Mouse (Mus musculus): ENCODE measurements around the gene Col15a1.

- TF ChIP-seq POLR2A (IDR thresholded peaks at IDR 0.05; ENCODE audit: control insufficient read depth, extremely low read depth, insufficient read depth, low read length, poor library complexity) (no peak), CTCF (IDR thresholded peaks at IDR 0.05; ENCODE audit: borderline replicate concordance, control insufficient read depth, extremely low read depth, insufficient read depth, low read length, poor library complexity) (no peak)
These were observed at the start of gene Col15a1 for GRCm38 (mm10) chr4:47207969-47208420.
